In genomic region chr2:35461971-35462787, GRCm38 (mm10) we compare ENCODE assay signal across 8 mouse cellular contexts. TPM values are rescaled to one million over a fixed set of nuclear protein-coding genes. Genes with fewer than 3 reads are reported as not detected.
DNase-seq lines count a peak whose midpoint lies in the region; ATAC-seq and TF ChIP-seq lines count a peak whose summit lies in the region.

No protein-coding gene starts in this region.

- peak overlapping the region; percentile 76 for H3K4me3 ChIP-seq in spleen, adult 2 months (ENCODE audit: extremely low read depth, insufficient read depth, insufficient read length)
- H3K4me3 ChIP-seq in cortical plate, adult 2 months (ENCODE audit: insufficient read depth, low read length), result peak overlapping the region; percentile 48
- peak overlapping the region; percentile 59 for H3K4me3 ChIP-seq in heart, postnatal 0 days (ENCODE audit: low read depth, low read length)
- peak overlapping the region; percentile 50 for H3K4me3 ChIP-seq in liver, adult 2 months (ENCODE audit: insufficient read depth, low read depth, low read length)
- H3K4me3 ChIP-seq in neural tube, embryonic 14.5 days (ENCODE audit: low read depth, low read length), result peak overlapping the region; percentile 47

- no peaks in the 10 kb centered on the region for H3K27me3 ChIP-seq in spleen, adult 2 months (ENCODE audit: control insufficient read depth, insufficient read depth, low read length)
- no peaks in the 10 kb centered on the region for H3K27me3 ChIP-seq in heart, postnatal 0 days (ENCODE audit: control insufficient read depth, insufficient read depth, low read length)
- peaks cover 5% of the 10 kb centered on the region for H3K27me3 ChIP-seq in liver, adult 2 months (ENCODE audit: control insufficient read depth, insufficient read depth, low read length)
- 0 out of 2 replicates have a peak, but pooled peaks cover 3% of the 10 kb centered on the region for H3K27me3 ChIP-seq in neural tube, embryonic 14.5 days (ENCODE audit: control insufficient read depth, insufficient read depth, low read length)

- no peak for TF ChIP-seq EP300 in heart, postnatal 0 days (IDR thresholded peaks at IDR 0.05; ENCODE audit: low read depth)

- TF ChIP-seq POLR2A in spleen, adult 2 months (IDR thresholded peaks at IDR 0.05; ENCODE audit: low read depth, low read length), result no peak
- no peak for TF ChIP-seq POLR2A in cortical plate, adult 2 months (IDR thresholded peaks at IDR 0.05; ENCODE audit: extremely low read depth, insufficient read depth, low read length)
- TF ChIP-seq POLR2A in liver, adult 2 months (IDR thresholded peaks at IDR 0.05; ENCODE audit: extremely low read depth, insufficient read depth, low read length), result no peak

- no peak for TF ChIP-seq CTCF in spleen, adult 2 months (IDR thresholded peaks at IDR 0.05; ENCODE audit: extremely low read depth, insufficient read depth, insufficient read length, insufficient replicate concordance)
- no peak for TF ChIP-seq CTCF in cortical plate, adult 2 months (IDR thresholded peaks at IDR 0.05; ENCODE audit: extremely low read depth, insufficient read depth, low read length)
- TF ChIP-seq CTCF in heart, postnatal 0 days (IDR thresholded peaks at IDR 0.05; ENCODE audit: low read depth), result no peak
- TF ChIP-seq CTCF in liver, adult 2 months (IDR thresholded peaks at IDR 0.05; ENCODE audit: low read depth, low read length), result no peak

- H3K36me3 ChIP-seq in spleen, adult 2 months (ENCODE audit: control insufficient read depth, insufficient read depth, low read length), result no peaks in the 10 kb centered on the region
- no peaks in the 10 kb centered on the region for H3K36me3 ChIP-seq in heart, postnatal 0 days (replicated peaks; ENCODE audit: control insufficient read depth, insufficient read depth, low read length)
- H3K36me3 ChIP-seq in liver, adult 2 months (ENCODE audit: control insufficient read depth, insufficient read depth, low read length), result no peaks in the 10 kb centered on the region
- no peaks in the 10 kb centered on the region for H3K36me3 ChIP-seq in neural tube, embryonic 14.5 days (ENCODE audit: control insufficient read depth, insufficient read depth, low read length)

- H3K4me2 ChIP-seq in heart, postnatal 0 days (ENCODE audit: low read depth, low read length), result peak overlapping the region; percentile 88
- peak overlapping the region; percentile 95 for H3K4me2 ChIP-seq in neural tube, embryonic 14.5 days (ENCODE audit: low read depth, low read length)

- ATAC-seq in heart, postnatal 0 days (ENCODE audit: insufficient read depth, low read depth), result peak; percentile 70
- ATAC-seq in neural tube, embryonic 14.5 days (ENCODE audit: low read depth), result peak; percentile 73; the same call in 1 of the 2 replicates
- ATAC-seq in inflammation-experienced regulatory T-cells, adult 6 months, result no peak

- no peaks in the 10 kb centered on the region for H3K79me2 ChIP-seq in liver, adult 2 months (ENCODE audit: control insufficient read depth, insufficient read depth, low read length)

- WGBS in spleen, adult 2 months, result 1% methylated on average over 52 of the region's 52 CpGs
- under 1% methylated on average over 51 of the region's 52 CpGs for WGBS in heart, postnatal 0 days
- 3% methylated on average over 50 of the region's 52 CpGs for WGBS in liver, adult 2 months
- WGBS in neural tube, embryonic 14.5 days, result 2% methylated on average over 38 of the region's 52 CpGs

- peak in 1 of 2 experiments; percentile 30 for DNase-seq in spleen, adult 2 months (ENCODE audit: low read depth in 1 of 2, low spot score in 2 of 2)
- no peak for DNase-seq in spleen, postnatal 36 days (ENCODE audit: low spot score in 2 of 2)
- DNase-seq in heart, postnatal 0 days (ENCODE audit: low spot score), result peak; percentile 45
- DNase-seq in liver, adult 2 months (ENCODE audit: extremely low read depth, low read depth, low spot score), result no peak
- no peak for DNase-seq in cerebellum, adult 9-10 months

- peak overlapping the region; percentile 64 for H3K9ac ChIP-seq in heart, postnatal 0 days (replicated peaks; ENCODE audit: low read depth, low read length)
- H3K9ac ChIP-seq in liver, adult 2 months (ENCODE audit: low read depth, low read length), result peak overlapping the region; percentile 58
- peak overlapping the region; percentile 58 for H3K9ac ChIP-seq in neural tube, embryonic 14.5 days (replicated peaks; ENCODE audit: low read depth, low read length)

- peaks cover 25% of the 10 kb centered on the region for H3K4me1 ChIP-seq in spleen, adult 2 months (ENCODE audit: control insufficient read depth, insufficient read depth, insufficient read length)
- 0 out of 2 replicates have a peak, but pooled peaks cover 1% of the 10 kb centered on the region for H3K4me1 ChIP-seq in cortical plate, adult 2 months (ENCODE audit: control insufficient read depth, insufficient read depth, low read length)
- H3K4me1 ChIP-seq in heart, postnatal 0 days (ENCODE audit: control insufficient read depth, insufficient read depth), result peaks cover 23% of the 10 kb centered on the region; the same call in 1 of the 2 replicates
- peaks cover 1% of the 10 kb centered on the region; the same call in 1 of the 2 replicates for H3K4me1 ChIP-seq in liver, adult 2 months (ENCODE audit: control insufficient read depth, insufficient read depth, low read length)
- H3K4me1 ChIP-seq in neural tube, embryonic 14.5 days (ENCODE audit: control insufficient read depth, insufficient read depth, low read length), result no peaks in the 10 kb centered on the region; the same call in 1 of the 2 replicates

- H3K9me3 ChIP-seq in heart, postnatal 0 days (replicated peaks; ENCODE audit: control insufficient read depth, low read length), result no peaks in the 10 kb centered on the region
- H3K9me3 ChIP-seq in neural tube, embryonic 14.5 days (ENCODE audit: control insufficient read depth, low read length), result no peaks in the 10 kb centered on the region

- H3K27ac ChIP-seq in spleen, adult 2 months (ENCODE audit: insufficient read depth, low read length), result peak overlapping the region; percentile 93
- peak overlapping the region; percentile 59; the same call in 1 of the 2 replicates for H3K27ac ChIP-seq in cortical plate, adult 2 months (ENCODE audit: insufficient read depth, low read length)
- H3K27ac ChIP-seq in heart, postnatal 0 days (ENCODE audit: low read depth), result peak overlapping the region; percentile 86
- H3K27ac ChIP-seq in liver, adult 2 months (replicated peaks; ENCODE audit: insufficient read depth, low read depth, low read length), result no peak overlapping the region
- no peak overlapping the region for H3K27ac ChIP-seq in neural tube, embryonic 14.5 days (ENCODE audit: low read depth, low read length)

RNA-seq across cellular contexts. Expression of gene Ggta1, which starts 0.9 kb away (rescaled TPM):
- 20.1 and 21.6 TPM in 2 replicates for polyA plus RNA-seq in spleen, adult 2 months (2012; rRNA removed)
- polyA plus RNA-seq in cortical plate, adult 2 months (2012; rRNA removed), result 3.4 and 3.7 TPM in 2 replicates
- 14.8 and 37.1 TPM in 2 replicates for total RNA-seq in heart, postnatal 0 days (2014; rRNA removed; ENCODE audit: low replicate concordance)
- polyA plus RNA-seq in heart, postnatal 0 days (2015; fragmentation: Nextera tagmentation; extraction: Ambion mirVana), result 16.0 and 16.4 TPM in 2 replicates
- 3.5 and 3.8 TPM in 2 replicates for total RNA-seq in liver, adult 2 months (2014; rRNA removed)
- 0.70 and 1.3 TPM in 2 replicates for polyA plus RNA-seq in liver, adult 2 months (2012; rRNA removed)
- polyA plus RNA-seq in neural tube, embryonic 14.5 days (2014; fragmentation: Nextera tagmentation; extraction: Ambion mirVana), result 5.3 and 8.9 TPM in 2 replicates
- 10 to 100 TPM; 17.5 to 19.2 (median 18.0) TPM for polyA plus RNA-seq in inflammation-experienced regulatory T-cells, adult 6 months (2017; shearing (Covaris generic))

Comparison
In these comparisons a context has a peak if more than half of its experiments do, and no peak if none do; other contexts are left out.
1. H3K27ac ChIP-seq: peak in spleen, adult 2 months (single experiment), cortical plate, adult 2 months (single experiment) and heart, postnatal 0 days (single experiment); none in liver, adult 2 months (single experiment) and neural tube, embryonic 14.5 days (single experiment).
2. Peak in every context shown above with its lines, with median percentiles within 50 percentile points of each other: H3K4me3 ChIP-seq and H3K9ac ChIP-seq.